ENCODE assay signal across 8 mouse cellular contexts in the genomic region with DNA sequence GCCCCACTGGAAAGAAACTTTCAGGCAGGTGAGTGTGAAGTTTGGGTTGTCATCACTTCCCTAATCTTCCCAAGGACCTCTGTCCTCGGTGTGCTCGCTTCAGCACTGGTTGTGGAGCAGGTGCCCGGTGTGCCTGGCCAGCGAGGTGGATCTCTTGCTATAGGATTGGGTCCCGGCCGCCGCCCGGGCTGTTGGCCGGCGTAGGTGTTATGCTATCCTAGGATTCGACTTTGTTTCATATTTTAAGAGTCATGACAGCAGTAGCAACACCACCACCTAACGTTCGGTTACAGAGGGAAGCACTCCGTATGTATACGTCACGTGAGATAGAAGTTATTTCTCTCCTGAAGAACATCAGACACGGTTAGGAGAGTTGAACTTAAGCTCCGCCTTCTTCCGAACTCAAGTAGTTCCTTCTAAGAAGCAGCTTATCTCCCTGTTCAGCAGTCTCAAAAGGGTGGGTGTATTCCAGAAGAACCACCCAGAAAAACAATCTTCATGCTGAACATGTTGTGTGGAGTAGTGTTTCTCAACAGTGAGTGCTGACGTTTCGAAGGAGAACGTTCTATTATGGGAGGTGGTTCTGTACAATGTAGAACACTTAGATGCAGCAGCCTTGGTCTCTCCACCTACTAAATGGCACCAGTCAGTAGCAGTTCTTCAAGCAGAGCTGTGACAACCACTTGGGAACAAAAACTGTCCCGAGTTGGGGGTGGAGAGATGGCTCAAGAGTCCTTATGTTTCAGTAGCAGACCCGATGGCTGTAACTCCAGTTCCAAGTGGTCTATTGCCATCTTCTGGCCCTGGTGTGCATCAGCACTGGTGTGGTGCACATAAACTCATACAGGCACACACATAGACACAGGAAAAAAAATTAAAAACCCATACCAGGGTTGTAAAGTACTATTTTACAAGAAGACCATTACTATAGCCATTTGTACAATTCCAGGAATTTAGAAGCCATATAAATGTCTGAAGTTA. TPM values are rescaled to one million over a fixed set of nuclear protein-coding genes. Genes with fewer than 3 reads are reported as not detected.
DNase-seq lines count a peak whose midpoint lies in the region; ATAC-seq and TF ChIP-seq lines count a peak whose summit lies in the region.

No protein-coding gene starts in this region.

- peak; percentile 73 for ATAC-seq in erythroid progenitor cell, adult 5-6 weeks (replicated peaks; ENCODE audit: low FRiP score, poor library complexity, severe bottlenecking)
- ATAC-seq in limb, embryonic 14.5 days (ENCODE audit: low FRiP score, low read depth), result peak; percentile 10
- ATAC-seq in midbrain, embryonic 16.5 days, result peak; percentile 38

- no peaks in the 10 kb centered on the region for H3K27me3 ChIP-seq in limb, embryonic 14.5 days (ENCODE audit: control insufficient read depth, insufficient read depth, low read length)
- no peaks in the 10 kb centered on the region for H3K27me3 ChIP-seq in midbrain, embryonic 16.5 days (ENCODE audit: control insufficient read depth, insufficient read depth, low read depth, low read length)

- H3K36me3 ChIP-seq in limb, embryonic 14.5 days (ENCODE audit: control insufficient read depth, insufficient read depth, low read length), result peaks cover 38% of the 10 kb centered on the region
- H3K36me3 ChIP-seq in midbrain, embryonic 16.5 days (ENCODE audit: control insufficient read depth, insufficient read depth, low read length), result peaks cover 12% of the 10 kb centered on the region

- DNase-seq in kidney, adult 9 months, result peak; percentile 26
- DNase-seq in kidney, postnatal 14 days, result no peak
- DNase-seq in MEL-GATA-1-ER (ENCODE audit: extremely low read depth, low read depth), result peak; percentile 98
- DNase-seq in limb, embryonic 14.5 days (ENCODE audit: low spot score), result no peak
- no peak for DNase-seq in Muller cell, postnatal 12 days (ENCODE audit: inconsistent ontology term)
- DNase-seq in urinary bladder, adult 2 months (ENCODE audit: low spot score), result no peak

- H3K4me3 ChIP-seq in limb, embryonic 14.5 days (replicated peaks; ENCODE audit: low read length), result peak overlapping the region; percentile 98
- peak overlapping the region; percentile 79 for H3K4me3 ChIP-seq in midbrain, embryonic 16.5 days (ENCODE audit: low read depth, low read length)

- no peaks in the 10 kb centered on the region for H3K9me3 ChIP-seq in limb, embryonic 14.5 days (ENCODE audit: control insufficient read depth, low read length)
- no peaks in the 10 kb centered on the region for H3K9me3 ChIP-seq in midbrain, embryonic 16.5 days (replicated peaks; ENCODE audit: control insufficient read depth, low read length, poor library complexity, severe bottlenecking)

- WGBS in limb, embryonic 14.5 days, result 17% methylated on average over 24 of the region's 24 CpGs
- 18% methylated on average over 24 of the region's 24 CpGs for WGBS in midbrain, embryonic 16.5 days

- peak overlapping the region; percentile 46 for H3K9ac ChIP-seq in limb, embryonic 14.5 days (ENCODE audit: low read depth, low read length, severe bottlenecking)
- peak overlapping the region; percentile 62 for H3K9ac ChIP-seq in midbrain, embryonic 16.5 days (ENCODE audit: low read depth, low read length)

- peak overlapping the region; percentile 62 for H3K4me2 ChIP-seq in limb, embryonic 14.5 days (replicated peaks; ENCODE audit: low read depth, low read length, severe bottlenecking)
- H3K4me2 ChIP-seq in midbrain, embryonic 16.5 days (ENCODE audit: low read length), result peak overlapping the region; percentile 80

- no peak for TF ChIP-seq POLR2A in limb, embryonic 14.5 days (IDR thresholded peaks at IDR 0.05; ENCODE audit: borderline replicate concordance, extremely low read depth, insufficient read depth, insufficient read length)

- H3K4me1 ChIP-seq in limb, embryonic 14.5 days (ENCODE audit: control insufficient read depth, insufficient read depth, low read length), result peaks cover 13% of the 10 kb centered on the region
- peaks cover 15% of the 10 kb centered on the region for H3K4me1 ChIP-seq in midbrain, embryonic 16.5 days (ENCODE audit: control insufficient read depth, insufficient read depth, low read length)

- 0 out of 2 replicates have a peak overlapping the region, but pooled peaks have one; percentile 77 for H3K27ac ChIP-seq in limb, embryonic 14.5 days (replicated peaks; ENCODE audit: low read depth, low read length)
- H3K27ac ChIP-seq in midbrain, embryonic 16.5 days (ENCODE audit: low read length), result peak overlapping the region; percentile 94

RNA-seq across cellular contexts. Expression of gene Rpain, which starts 0.8 kb away (rescaled TPM):
- 136 and 165 TPM in 2 replicates for total RNA-seq in erythroid progenitor cell, adult 5-6 weeks (2015; ENCODE audit: low replicate concordance)
- 47.1 and 102 TPM in 2 replicates for total RNA-seq in erythroid progenitor cell, adult 5-6 weeks (2017; ENCODE audit: low replicate concordance)
- polyA plus RNA-seq in limb, embryonic 14.5 days (2012; rRNA removed), result 61.2 and 75.0 TPM in 2 replicates
- polyA plus RNA-seq in limb, embryonic 14.5 days (2014; fragmentation: Nextera tagmentation; extraction: Ambion mirVana), result 70.0 and 78.4 TPM in 2 replicates
- polyA plus RNA-seq in midbrain, embryonic 16.5 days (2015; fragmentation: Nextera tagmentation; extraction: Ambion mirVana), result 65.3 and 71.5 TPM in 2 replicates
- polyA plus RNA-seq in urinary bladder, adult 2 months (2012; rRNA removed), result 44.2 and 58.6 TPM in 2 replicates

RNA-seq across cellular contexts. Expression of gene Nup88, which starts 1.1 kb away (rescaled TPM):
- total RNA-seq in erythroid progenitor cell, adult 5-6 weeks (2015; ENCODE audit: low replicate concordance), result 85.4 and 142 TPM in 2 replicates
- 93.7 and 128 TPM in 2 replicates for total RNA-seq in erythroid progenitor cell, adult 5-6 weeks (2017; ENCODE audit: low replicate concordance)
- polyA plus RNA-seq in limb, embryonic 14.5 days (2012; rRNA removed), result 93.1 and 120 TPM in 2 replicates
- 115 and 125 TPM in 2 replicates for polyA plus RNA-seq in limb, embryonic 14.5 days (2014; fragmentation: Nextera tagmentation; extraction: Ambion mirVana)
- polyA plus RNA-seq in midbrain, embryonic 16.5 days (2015; fragmentation: Nextera tagmentation; extraction: Ambion mirVana), result 120 and 122 TPM in 2 replicates
- 113 and 130 TPM in 2 replicates for polyA plus RNA-seq in urinary bladder, adult 2 months (2012; rRNA removed)

RNA-seq across cellular contexts. Expression of gene C1qbp, which starts 12.0 kb away (rescaled TPM):
- total RNA-seq in erythroid progenitor cell, adult 5-6 weeks (2015; ENCODE audit: low replicate concordance), result 87.2 and 106 TPM in 2 replicates
- 7.3 and 24.4 TPM in 2 replicates for total RNA-seq in erythroid progenitor cell, adult 5-6 weeks (2017; ENCODE audit: low replicate concordance)
- polyA plus RNA-seq in limb, embryonic 14.5 days (2012; rRNA removed), result 149 and 173 TPM in 2 replicates
- 214 and 221 TPM in 2 replicates for polyA plus RNA-seq in limb, embryonic 14.5 days (2014; fragmentation: Nextera tagmentation; extraction: Ambion mirVana)
- polyA plus RNA-seq in midbrain, embryonic 16.5 days (2015; fragmentation: Nextera tagmentation; extraction: Ambion mirVana), result 170 and 175 TPM in 2 replicates
- 102 and 120 TPM in 2 replicates for polyA plus RNA-seq in urinary bladder, adult 2 months (2012; rRNA removed)

RNA-seq across cellular contexts. Expression of gene Dhx33, which starts 33.4 kb away (rescaled TPM):
- total RNA-seq in erythroid progenitor cell, adult 5-6 weeks (2015; ENCODE audit: low replicate concordance), result 1.1 and 3.8 TPM in 2 replicates
- total RNA-seq in erythroid progenitor cell, adult 5-6 weeks (2017; ENCODE audit: low replicate concordance), result 7.4 and 7.8 TPM in 2 replicates
- 33.2 and 46.5 TPM in 2 replicates for polyA plus RNA-seq in limb, embryonic 14.5 days (2012; rRNA removed)
- 18.6 and 24.8 TPM in 2 replicates for polyA plus RNA-seq in limb, embryonic 14.5 days (2014; fragmentation: Nextera tagmentation; extraction: Ambion mirVana)
- polyA plus RNA-seq in midbrain, embryonic 16.5 days (2015; fragmentation: Nextera tagmentation; extraction: Ambion mirVana), result 15.7 and 16.2 TPM in 2 replicates
- 16.2 and 18.4 TPM in 2 replicates for polyA plus RNA-seq in urinary bladder, adult 2 months (2012; rRNA removed)

RNA-seq across cellular contexts. Expression of gene Mis12, which starts 48.6 kb away (rescaled TPM):
- 56.6 and 62.9 TPM in 2 replicates for total RNA-seq in erythroid progenitor cell, adult 5-6 weeks (2015; ENCODE audit: low replicate concordance)
- 69.3 and 137 TPM in 2 replicates for total RNA-seq in erythroid progenitor cell, adult 5-6 weeks (2017; ENCODE audit: low replicate concordance)
- 15.2 and 23.1 TPM in 2 replicates for polyA plus RNA-seq in limb, embryonic 14.5 days (2012; rRNA removed)
- polyA plus RNA-seq in limb, embryonic 14.5 days (2014; fragmentation: Nextera tagmentation; extraction: Ambion mirVana), result 30.4 and 32.5 TPM in 2 replicates
- 33.4 and 36.1 TPM in 2 replicates for polyA plus RNA-seq in midbrain, embryonic 16.5 days (2015; fragmentation: Nextera tagmentation; extraction: Ambion mirVana)
- 11.0 and 13.3 TPM in 2 replicates for polyA plus RNA-seq in urinary bladder, adult 2 months (2012; rRNA removed)

Comparison
In these comparisons a context has a peak if more than half of its experiments do, and no peak if none do; other contexts are left out.
1. DNase-seq: peak in kidney, adult 9 months (single experiment) and MEL-GATA-1-ER (single experiment); none in kidney, postnatal 14 days (single experiment), limb, embryonic 14.5 days (single experiment), Muller cell, postnatal 12 days (single experiment) and urinary bladder, adult 2 months (single experiment).
2. ATAC-seq: peak in every context shown above with its lines; median percentile 73 in erythroid progenitor cell, adult 5-6 weeks; 38 in midbrain, embryonic 16.5 days; 10 in limb, embryonic 14.5 days.